Mouse (Mus musculus): ENCODE data around the gene A630001G21Rik.
A peak's percentile ranks its signal among the peaks of the same experiment; 100 is the strongest.

The A630001G21Rik gene

GRCm38 (mm10) chr1:85732581-85732980, 45.9 kb downstream of the A630001G21Rik start:
- DNase-seq, result no peak

- DNase-seq, result no peak
These were observed 48.0 kb downstream of the A630001G21Rik start for GRCm38 (mm10) chr1:85730471-85730870.

DNA sequence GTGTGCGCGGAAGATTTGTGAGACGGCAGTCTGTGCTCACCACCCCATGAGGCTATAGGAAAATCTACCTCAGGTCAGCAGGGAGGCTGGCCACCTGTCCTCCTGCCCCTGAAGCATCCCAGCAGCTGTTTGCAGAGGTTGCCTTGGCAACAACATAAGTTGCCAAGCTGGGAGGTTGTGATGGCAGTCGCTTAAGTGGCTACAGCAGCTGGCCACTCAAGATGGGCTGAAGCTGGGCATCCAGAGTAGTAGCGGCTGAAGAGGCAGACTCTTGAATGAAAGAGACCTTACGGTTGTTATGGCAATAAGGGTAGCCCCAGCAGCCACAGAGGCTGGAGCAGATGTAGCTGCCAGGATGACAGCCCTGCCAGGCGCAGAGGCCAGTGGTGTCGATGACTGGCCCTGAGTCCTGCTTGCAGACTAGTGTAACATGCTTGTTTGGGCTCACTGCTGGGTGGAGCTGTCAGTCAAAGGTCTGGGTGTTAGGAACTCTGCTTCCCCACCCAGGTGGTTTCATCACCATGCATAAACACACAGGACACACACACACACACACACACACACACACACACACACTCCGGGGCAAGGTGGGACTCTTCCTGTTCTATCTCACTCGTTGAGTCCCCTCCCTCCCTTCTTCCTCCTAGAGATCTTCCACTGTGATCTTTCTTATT, 58.1 kb downstream of the A630001G21Rik start:
- no peak for DNase-seq

DNA sequence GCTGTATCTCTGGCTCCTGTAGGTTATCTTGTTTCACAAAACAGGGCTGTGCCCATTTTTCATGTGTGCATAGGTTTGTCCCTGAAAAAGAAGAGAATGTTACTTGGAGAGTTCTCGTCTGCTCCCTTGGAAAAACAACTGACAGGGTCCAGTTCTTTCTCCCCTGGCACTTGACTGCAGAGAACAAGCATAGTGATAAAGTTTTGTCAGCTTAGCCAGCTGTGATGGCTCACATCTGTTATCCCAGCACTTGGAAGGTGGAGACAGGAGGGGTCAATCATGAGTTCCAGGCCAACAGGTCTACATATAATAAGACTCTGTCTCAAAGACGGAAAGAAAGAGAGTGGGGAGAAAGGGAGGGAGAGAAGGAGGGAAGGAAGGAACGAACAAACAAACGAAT, 59.4 kb downstream of the A630001G21Rik start:
- DNase-seq, result no peak

- DNase-seq, result no peak
These were observed 61.9 kb downstream of the A630001G21Rik start for GRCm38 (mm10) chr1:85716447-85717027.

- no peak for DNase-seq
These were observed 63.9 kb downstream of the A630001G21Rik start for GRCm38 (mm10) chr1:85714501-85714900.

DNA sequence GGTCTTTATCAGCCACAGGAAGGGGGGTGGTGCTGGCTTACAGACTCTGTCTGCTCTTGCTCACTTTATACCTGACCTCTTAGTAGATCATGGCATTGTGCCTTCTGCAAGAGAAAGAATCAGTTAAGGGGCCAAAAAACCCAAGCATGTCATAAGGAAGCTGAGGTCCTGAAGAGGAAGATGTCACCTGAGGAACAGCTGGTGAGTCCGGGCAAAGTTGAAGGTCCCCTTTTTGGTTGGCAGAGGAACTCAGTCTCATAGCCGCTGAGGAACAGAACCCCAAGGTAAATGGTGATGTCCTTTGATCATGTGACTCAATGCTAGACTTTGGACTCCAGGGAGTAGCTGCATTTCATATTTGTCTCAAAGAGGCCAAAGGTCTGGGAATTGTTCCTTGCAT, 71.7 kb downstream of the A630001G21Rik start:
- no peak for DNase-seq

DNA sequence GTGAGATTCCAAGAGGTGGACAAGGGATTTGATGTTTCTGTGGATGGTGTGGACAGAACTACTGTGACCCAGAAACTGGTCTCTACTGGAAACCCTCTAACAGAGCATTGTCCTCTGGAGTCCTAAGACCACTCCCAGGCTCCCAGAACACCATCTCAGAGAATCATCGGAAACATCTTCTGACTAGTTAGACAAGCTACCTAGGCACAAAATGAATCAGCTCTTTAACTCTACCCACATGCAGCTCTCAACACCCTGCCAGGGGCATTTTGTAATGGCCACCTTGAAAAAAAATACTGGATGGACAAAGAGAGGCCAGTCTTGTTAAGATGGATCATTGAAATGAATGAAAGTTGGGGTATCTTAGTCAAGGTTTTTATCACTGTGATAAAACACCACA, 72.9 kb downstream of the A630001G21Rik start:
- DNase-seq, result no peak

DNA sequence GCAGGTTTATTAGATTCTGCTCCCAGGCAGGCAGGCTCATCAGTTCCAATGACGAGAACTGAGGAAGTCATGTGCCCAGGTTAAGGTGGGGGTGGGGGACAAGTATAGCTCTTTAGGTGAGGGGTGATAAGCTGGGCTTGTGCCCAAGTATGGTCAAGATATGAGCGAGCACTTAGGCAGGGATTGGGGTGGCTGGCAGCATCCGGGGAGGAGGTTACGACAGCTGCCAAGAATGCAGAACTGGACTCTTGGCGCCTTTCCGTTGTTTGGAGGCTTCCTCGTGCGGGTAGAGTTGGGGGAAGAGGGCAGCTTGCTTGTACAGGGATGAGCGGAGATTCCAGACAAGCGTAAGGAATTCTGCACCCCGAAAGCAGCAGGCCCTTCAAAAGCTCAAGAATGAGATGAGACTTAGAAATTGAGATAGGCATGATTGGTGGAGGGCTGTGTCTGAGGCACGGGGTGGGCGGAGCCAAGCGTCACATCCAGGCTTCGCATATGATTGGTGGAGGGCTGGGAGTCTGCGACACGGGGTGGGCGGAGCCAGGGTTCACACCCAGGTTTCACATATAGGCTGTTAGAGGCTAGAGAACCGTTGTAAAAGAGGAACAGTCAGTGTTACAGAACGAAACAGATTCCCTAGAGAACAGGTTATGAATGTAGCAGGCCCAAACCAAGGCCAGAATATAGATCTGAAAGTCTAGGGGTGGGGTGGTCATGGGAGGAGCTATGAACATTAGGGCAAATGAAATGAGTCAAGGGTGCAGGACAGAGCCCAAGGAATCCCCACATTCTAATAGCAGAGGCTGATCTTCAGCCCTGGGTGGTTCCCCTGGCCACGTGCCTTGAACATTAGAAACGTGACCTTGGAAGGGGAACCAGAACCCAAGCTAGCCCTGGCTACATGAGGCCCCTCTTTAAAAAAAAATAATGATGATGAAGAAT, 74.9 kb downstream of the A630001G21Rik start:
- peak; percentile 84 for DNase-seq

DNA sequence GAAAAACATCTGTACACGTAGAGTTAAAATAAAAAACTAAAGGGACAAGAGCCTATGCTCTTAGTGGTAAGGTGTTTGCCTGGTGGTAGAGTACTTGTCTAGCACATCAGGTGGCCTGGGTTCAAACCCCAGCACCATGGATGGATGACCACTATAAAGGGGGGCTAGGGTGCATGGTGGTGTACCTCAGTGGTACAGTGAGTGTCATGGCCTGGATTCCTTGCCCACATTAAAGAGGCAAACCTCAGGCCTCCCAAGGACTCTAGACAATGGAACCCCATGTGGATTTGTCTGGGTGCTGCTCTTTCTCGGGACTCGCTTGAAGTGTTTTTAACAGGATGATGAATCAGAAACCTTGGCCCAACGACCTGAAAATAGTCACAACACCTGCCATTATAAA, 75.9 kb downstream of the A630001G21Rik start:
- DNase-seq, result no peak

- no peak for DNase-seq
These were observed 80.5 kb downstream of the A630001G21Rik start for GRCm38 (mm10) chr1:85697721-85698493.

GRCm38 (mm10) chr1:85695646-85696045, 82.8 kb downstream of the A630001G21Rik start:
- DNase-seq, result no peak

GRCm38 (mm10) chr1:85693280-85693679, 85.2 kb downstream of the A630001G21Rik start:
- no peak for DNase-seq

DNA sequence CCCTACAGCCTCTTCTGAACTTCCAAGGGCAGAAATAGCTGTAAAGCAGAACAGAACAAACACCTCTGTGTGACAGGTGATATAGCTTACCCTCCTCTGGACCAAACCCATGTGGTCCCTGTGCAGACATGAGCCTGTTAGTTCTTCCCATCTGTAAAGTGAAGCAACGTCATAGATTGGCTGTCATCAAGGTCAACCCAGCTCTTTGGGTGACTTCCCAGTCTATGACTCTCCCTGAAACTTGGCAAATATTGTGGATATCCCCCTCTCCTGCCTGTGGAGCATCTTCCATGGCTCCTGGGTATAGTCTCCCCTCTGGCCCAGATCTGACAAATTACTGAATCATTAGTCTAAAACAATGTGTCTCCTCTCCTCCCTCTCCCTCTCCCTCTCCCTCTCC, 86.2 kb downstream of the A630001G21Rik start:
- DNase-seq, result no peak

DNA sequence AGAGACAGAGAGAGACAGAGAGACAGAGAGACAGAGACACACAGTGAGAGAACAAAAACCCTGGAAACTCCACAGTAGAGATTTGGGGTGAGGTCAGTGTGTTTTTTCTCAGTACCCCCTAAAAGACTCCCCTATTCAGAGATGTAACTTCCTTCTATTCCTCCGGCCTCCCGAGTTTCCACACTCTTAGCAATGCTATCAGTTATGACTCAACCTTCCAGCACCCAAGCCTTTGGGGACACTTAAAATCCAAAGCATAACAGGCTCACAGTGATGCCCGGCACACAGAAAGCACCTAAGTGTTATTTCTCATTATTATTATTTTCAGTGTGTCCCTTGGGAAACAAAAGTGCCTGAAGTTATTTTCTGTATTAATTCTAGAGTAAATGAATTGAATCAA, 87.9 kb downstream of the A630001G21Rik start:
- DNase-seq, result no peak

- no peak for DNase-seq
These were observed 91.1 kb downstream of the A630001G21Rik start for GRCm38 (mm10) chr1:85687346-85687745.

- no peak for DNase-seq
These were observed 91.8 kb downstream of the A630001G21Rik start for GRCm38 (mm10) chr1:85686666-85687065.

GRCm38 (mm10) chr1:85680226-85680625, 98.2 kb downstream of the A630001G21Rik start:
- no peak for DNase-seq
